Mouse (Mus musculus) liver, embryonic 11.5 days (tissue): Measurements from ENCODE around the gene Rpl32. TPM values are rescaled to one million over a fixed set of nuclear protein-coding genes. Genes with fewer than 3 reads are reported as not detected.
A peak's percentile ranks its signal among the peaks of the same experiment; 100 is the strongest.

ENCODE experiments used
- ATAC-seq: fragments of 200-750 bp; cut with Nextera tagmentation; replicated peaks from 2 replicates; pipeline ENCODE4 v1.8.0; 2017; ENCODE audit warnings: moderate number of reproducible peaks, mild to moderate bottlenecking, moderate TSS enrichment, moderate library complexity; ENCODE audit not compliant: low FRiP score
- DNase-seq: peaks from one replicate; pipeline ENCODE4 v3.0.0-alpha.2; 2017; ENCODE audit warnings: low spot score
- H3K27ac ChIP-seq: fragments of 300-500 bp; sonication (generic); 2 replicates; pipeline ENCODE4 v1.5.1; 2014; ENCODE audit warnings: mild to moderate bottlenecking, low read depth, low read length, control low read depth
- H3K27me3 ChIP-seq: fragments of 300-500 bp; sonication (generic); replicated peaks from 2 replicates; pipeline ENCODE4 v1.6.1; 2014; ENCODE audit warnings: low read length, mixed read lengths; ENCODE audit not compliant: control insufficient read depth, insufficient read depth
- H3K36me3 ChIP-seq: fragments of 300-500 bp; sonication (generic); 2 replicates; pipeline ENCODE4 v1.6.1; 2014; ENCODE audit warnings: mild to moderate bottlenecking, low read length, moderate library complexity, mixed read lengths; ENCODE audit not compliant: control insufficient read depth, insufficient read depth
- H3K4me1 ChIP-seq: fragments of 300-500 bp; sonication (generic); replicated peaks from 2 replicates; pipeline ENCODE4 v1.6.1; 2014; ENCODE audit warnings: low read length, mixed read lengths; ENCODE audit not compliant: control insufficient read depth, insufficient read depth
- H3K4me2 ChIP-seq: fragments of 300-500 bp; sonication (generic); 2 replicates; pipeline ENCODE4 v1.6.1; 2014; ENCODE audit warnings: mild to moderate bottlenecking, control low read depth, moderate library complexity
- H3K4me3 ChIP-seq: fragments of 300-500 bp; sonication (generic); 2 replicates; pipeline ENCODE4 v1.5.1; 2014; ENCODE audit warnings: low read depth, low read length, control low read depth
- H3K9ac ChIP-seq: fragments of 300-500 bp; sonication (generic); 2 replicates; pipeline ENCODE4 v1.6.1; 2014; ENCODE audit warnings: low read depth, low read length, control low read depth
- H3K9me3 ChIP-seq: fragments of 300-500 bp; sonication (generic); 2 replicates; pipeline ENCODE4 v1.6.1; 2016; ENCODE audit warnings: low read length, inconsistent platforms, mixed read lengths; ENCODE audit not compliant: control insufficient read depth
- whole genome bisulfite sequencing: fragments of 180-500 bp; shearing (Covaris S2); extraction: QIAGEN DNeasy Blood & Tissue Kit; methylation state at CpG from one replicate; pipeline ENCODE4 v1.1.7; 2014; 5-methylcytosine and 5-hydroxymethylcytosine counted together
- polyA plus RNA-seq: library from polyadenylated mRNA; unstranded; fragments of >200 nt; fragmentation: Nextera tagmentation; extraction: Ambion mirVana; gene quantifications from 2 replicates; pipeline ENCODE4 v1.2.1, GENCODE M21; 2014

Gene Rpl32
- polyA plus RNA-seq, 1 experiment from 2014 or later, result 2,478 TPM

DNA sequence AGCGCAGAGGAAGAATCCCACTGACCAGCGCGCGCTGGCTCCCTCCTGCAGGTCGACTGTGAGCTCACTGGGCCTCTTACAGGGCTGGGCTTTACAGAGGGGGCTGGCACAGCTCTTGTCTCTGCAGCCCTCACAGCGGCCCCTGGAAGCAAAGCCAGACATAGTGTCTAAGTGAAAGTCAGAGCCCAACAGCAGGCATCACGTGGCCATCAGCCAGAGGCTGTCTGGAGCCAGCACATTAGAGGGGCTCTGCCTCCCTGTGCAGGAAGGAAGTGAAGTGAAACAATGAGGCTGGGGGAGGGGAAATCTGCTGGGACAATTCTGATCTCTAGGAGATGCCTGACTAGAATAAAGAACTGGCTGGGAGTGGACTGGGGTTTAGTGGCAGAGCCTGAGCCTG is 44.4 kb downstream of the Rpl32 start:
- Histone ChIP-seq H3K9ac (peak overlapping the region; percentile 20), H3K27ac (peak overlapping the region; percentile 70), H3K4me1 (peaks cover 41% of the 10 kb centered on the region), H3K4me3 (no peak overlapping the region), H3K9me3 (no peaks in the 10 kb centered on the region), H3K36me3 (no peaks in the 10 kb centered on the region), H3K4me2 (peak overlapping the region; percentile 55), H3K27me3 (no peaks in the 10 kb centered on the region)
- DNase-seq (peak; percentile 66), ATAC-seq (peak; percentile 68)
- 6% methylated on average over 7 of the region's 7 CpGs for WGBS

GRCm38 (mm10) chr6:115761995-115762756 is 46.4 kb downstream of the Rpl32 start, which contains the start of gene Tmem40:
TSS of gene Tmem40 (minus strand) at chr6:115762410.
- Histone ChIP-seq H3K4me3 (peak within 1 kb of the TSS; percentile 5; the same call in 1 of the 2 replicates), H3K4me1 (peaks cover 41% of the 10 kb centered on the region), H3K9me3 (no peaks in the 10 kb centered on the region), H3K9ac (peak within 1 kb of the TSS; percentile 11; the same call in 1 of the 2 replicates), H3K27me3 (no peaks in the 10 kb centered on the region), H3K4me2 (peak within 1 kb of the TSS; percentile 46), H3K27ac (peak within 1 kb of the TSS; percentile 79), H3K36me3 (no peaks in the 10 kb centered on the region)
- WGBS, result 3% methylated on average over 9 of the region's 9 CpGs
- DNase-seq, result peak; percentile 59
- peak; percentile 59 for ATAC-seq

DNA sequence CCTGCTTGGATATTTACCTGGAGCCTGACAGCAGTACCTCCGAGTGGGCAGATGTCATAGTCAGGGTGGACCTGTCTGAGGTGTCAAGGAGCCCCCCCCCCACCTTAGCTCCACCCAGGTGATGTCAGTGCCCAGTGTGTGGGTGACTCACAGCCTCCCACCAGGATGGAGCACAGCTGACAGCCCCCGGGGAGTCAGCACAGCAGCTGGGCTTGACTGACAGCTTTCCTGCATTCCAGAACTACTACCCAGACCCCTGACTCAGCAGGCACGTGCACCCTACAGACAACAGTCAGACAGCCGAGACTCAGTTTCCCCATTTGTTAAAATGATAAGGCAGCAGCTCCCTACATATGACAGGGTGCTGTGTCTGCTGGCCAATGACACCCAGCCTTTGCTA is 47.6 kb downstream of the Rpl32 start:
- peaks cover 42% of the 10 kb centered on the region for H3K4me1 ChIP-seq
- H3K27ac ChIP-seq, result no peak overlapping the region; the same call in 1 of the 2 replicates
- H3K36me3 ChIP-seq, result no peaks in the 10 kb centered on the region
- H3K4me2 ChIP-seq, result no peak overlapping the region
- H3K4me3 ChIP-seq, result no peak overlapping the region
- H3K9me3 ChIP-seq, result no peaks in the 10 kb centered on the region
- WGBS, result 46% methylated on average over 4 of the region's 4 CpGs
- H3K27me3 ChIP-seq, result no peaks in the 10 kb centered on the region
- no peak for DNase-seq
- ATAC-seq, result no peak
- H3K9ac ChIP-seq, result no peak overlapping the region

GRCm38 (mm10) chr6:115760137-115760536 is 48.4 kb downstream of the Rpl32 start:
- 87% methylated on average over 4 of the region's 4 CpGs for WGBS
- peak overlapping the region; percentile 72 for H3K27ac ChIP-seq
- H3K4me2 ChIP-seq, result no peak overlapping the region
- peaks cover 51% of the 10 kb centered on the region for H3K4me1 ChIP-seq
- no peak for ATAC-seq
- H3K27me3 ChIP-seq, result no peaks in the 10 kb centered on the region
- no peaks in the 10 kb centered on the region for H3K9me3 ChIP-seq
- H3K4me3 ChIP-seq, result no peak overlapping the region
- H3K36me3 ChIP-seq, result no peaks in the 10 kb centered on the region
- no peak for DNase-seq
- no peak overlapping the region for H3K9ac ChIP-seq

DNA sequence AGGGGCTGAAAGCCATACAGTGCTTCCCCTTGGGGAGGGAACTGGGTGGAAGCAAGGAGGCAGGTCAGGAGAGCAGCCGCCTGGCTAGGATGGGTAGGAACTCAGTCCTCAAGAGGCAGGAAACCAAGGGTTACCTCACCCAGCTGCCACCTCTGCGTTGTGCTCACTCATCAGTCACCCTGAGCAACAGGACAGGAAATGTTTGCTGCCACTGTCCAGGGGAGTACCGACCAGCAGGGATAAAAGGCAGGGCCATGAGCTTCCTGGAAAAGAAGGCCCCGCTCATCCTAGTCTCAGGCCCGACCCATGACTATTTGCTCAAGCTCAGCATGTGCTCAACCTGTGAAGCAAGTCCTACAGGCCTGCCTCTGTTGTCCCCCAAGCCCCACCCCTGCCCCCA is 49.1 kb downstream of the Rpl32 start:
- H3K4me1 ChIP-seq, result peaks cover 53% of the 10 kb centered on the region
- peak overlapping the region; percentile 72 for H3K27ac ChIP-seq
- no peaks in the 10 kb centered on the region for H3K27me3 ChIP-seq
- DNase-seq (no peak), ATAC-seq (no peak)
- no peaks in the 10 kb centered on the region for H3K9me3 ChIP-seq
- no peak overlapping the region for H3K4me3 ChIP-seq
- peak overlapping the region; percentile 56 for H3K4me2 ChIP-seq
- no peaks in the 10 kb centered on the region for H3K36me3 ChIP-seq
- peak overlapping the region; percentile 38; the same call in 1 of the 2 replicates for H3K9ac ChIP-seq
- WGBS, result 35% methylated on average over 5 of the region's 5 CpGs

- DNase-seq (peak; percentile 43), ATAC-seq (peak; percentile 65)
- Histone ChIP-seq H3K4me2 (peak overlapping the region; percentile 56), H3K4me1 (peaks cover 48% of the 10 kb centered on the region), H3K27me3 (no peaks in the 10 kb centered on the region), H3K4me3 (peak overlapping the region; percentile 25), H3K9me3 (no peaks in the 10 kb centered on the region), H3K27ac (peak overlapping the region; percentile 72), H3K9ac (peak overlapping the region; percentile 38; the same call in 1 of the 2 replicates), H3K36me3 (no peaks in the 10 kb centered on the region)
- WGBS, result 35% methylated on average over 9 of the region's 9 CpGs
Observed at GRCm38 (mm10) chr6:115758981-115759435, 49.5 kb downstream of the Rpl32 start.

- Histone ChIP-seq H3K4me2 (peak overlapping the region; percentile 38), H3K4me1 (peaks cover 29% of the 10 kb centered on the region), H3K9ac (peak overlapping the region; percentile 21; the same call in 1 of the 2 replicates), H3K27ac (peak overlapping the region; percentile 36; the same call in 1 of the 2 replicates), H3K9me3 (no peaks in the 10 kb centered on the region), H3K36me3 (no peaks in the 10 kb centered on the region), H3K4me3 (no peak overlapping the region), H3K27me3 (no peaks in the 10 kb centered on the region)
- ATAC-seq (peak; percentile 84), DNase-seq (no peak)
- WGBS, result 44% methylated on average over 7 of the region's 7 CpGs
Observed at GRCm38 (mm10) chr6:115755536-115755935, 53.0 kb downstream of the Rpl32 start.
